Mouse (Mus musculus) lung, embryonic 14.5 days (tissue): ENCODE data around the gene Serpinc1. TPM values are rescaled to one million over a fixed set of nuclear protein-coding genes. Genes with fewer than 3 reads are reported as not detected.
A peak's percentile ranks its signal among the peaks of the same experiment; 100 is the strongest.

Experiments
- ATAC-seq: fragments of 200-750 bp; cut with Nextera tagmentation; 2 replicates; pipeline ENCODE4 v1.8.0; 2017; ENCODE audit warnings: mild to moderate bottlenecking, moderate TSS enrichment, moderate library complexity; ENCODE audit not compliant: insufficient read depth
- DNase-seq: peaks from one replicate; pipeline ENCODE4 v3.0.0-alpha.2; 2015
- H3K27ac ChIP-seq: fragments of 300-500 bp; sonication (generic); 2 replicates; pipeline ENCODE4 v1.5.1; 2014; ENCODE audit warnings: low read depth, mild to moderate bottlenecking, moderate library complexity
- H3K27me3 ChIP-seq: fragments of 300-500 bp; sonication (generic); 2 replicates; pipeline ENCODE4 v1.6.1; 2014; ENCODE audit warnings: low read length, control low read depth; ENCODE audit not compliant: insufficient read depth
- H3K36me3 ChIP-seq: fragments of 300-500 bp; sonication (generic); 2 replicates; pipeline ENCODE4 v1.6.1; 2014; ENCODE audit warnings: control low read depth; ENCODE audit not compliant: insufficient read depth
- H3K4me1 ChIP-seq: fragments of 300-500 bp; sonication (generic); 2 replicates; pipeline ENCODE4 v1.6.1; 2014; ENCODE audit warnings: antibody characterized with exemption, control low read depth; ENCODE audit not compliant: insufficient read depth
- H3K4me2 ChIP-seq: fragments of 300-500 bp; sonication (generic); 2 replicates; pipeline ENCODE4 v1.6.1; 2014; ENCODE audit warnings: mild to moderate bottlenecking
- H3K4me3 ChIP-seq: fragments of 300-500 bp; sonication (generic); 2 replicates; pipeline ENCODE4 v1.5.1; 2014; ENCODE audit warnings: low read depth, low read length
- H3K9ac ChIP-seq: fragments of 300-500 bp; sonication (generic); 2 replicates; pipeline ENCODE4 v1.6.1; 2014
- H3K9me3 ChIP-seq: fragments of 300-500 bp; sonication (generic); 2 replicates; pipeline ENCODE4 v1.6.1; 2016; ENCODE audit warnings: low read depth, low read length, control low read depth
- CTCF ChIP-seq: IDR thresholded peaks from 2 replicates; pipeline ENCODE4 v1.5.1; 2016; ENCODE audit warnings: antibody characterized with exemption, low read depth
- WGBS: fragments of 180-500 bp; shearing (Covaris S2); extraction: QIAGEN DNeasy Blood & Tissue Kit; methylation state at CpG from one replicate; pipeline ENCODE4 v1.1.7; 2014; 5-methylcytosine and 5-hydroxymethylcytosine counted together
- polyA plus RNA-seq: library from polyadenylated mRNA; unstranded; fragments of >200 nt; fragmentation: Nextera tagmentation; extraction: Ambion mirVana; gene quantifications from 2 replicates; pipeline ENCODE4 v1.2.1, GENCODE M21; 2014

Gene Serpinc1
- 1.3 and 1.6 TPM in 2 replicates for polyA plus RNA-seq

DNA sequence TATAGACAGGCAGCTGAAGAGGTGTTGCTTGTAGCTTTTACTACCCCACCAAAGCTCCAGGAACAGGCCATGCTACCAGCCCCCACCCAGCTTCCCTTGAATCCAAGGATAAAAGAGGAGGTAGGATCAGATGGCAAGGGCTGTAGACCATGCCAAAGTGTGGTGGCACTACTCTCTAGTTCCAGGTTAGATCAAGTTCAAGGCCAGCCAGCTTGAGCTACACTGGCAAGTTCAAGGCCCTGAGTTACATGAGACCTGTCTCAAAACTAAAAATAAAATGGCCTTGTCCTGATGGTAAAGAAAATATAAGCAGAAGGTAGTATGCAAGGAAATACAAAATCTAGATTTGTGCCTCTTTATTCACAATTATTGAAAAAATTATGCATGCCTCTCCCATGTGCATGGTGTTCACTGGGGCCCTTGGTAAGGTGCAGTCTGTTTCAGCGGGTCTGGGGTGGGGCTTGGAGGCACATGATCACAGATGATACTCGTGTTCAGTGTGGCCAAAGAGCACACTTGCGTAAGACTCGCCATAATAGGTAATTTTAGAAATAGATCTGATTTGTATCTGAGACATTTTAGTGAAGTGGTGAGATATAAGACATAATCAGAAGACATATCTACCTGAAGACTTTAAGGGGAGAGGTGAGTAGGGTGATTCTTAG, at the start of gene Serpinc1:
Gene Serpinc1 (plus strand): TSS at position 515 of the 665 bp plus-strand sequence.
- Histone ChIP-seq H3K4me1 (no peaks in the 10 kb centered on the region), H3K27ac (no peak within 1 kb of the TSS), H3K9me3 (no peaks in the 10 kb centered on the region), H3K36me3 (peaks cover 6% of the 10 kb centered on the region; the same call in 1 of the 2 replicates), H3K27me3 (no peaks in the 10 kb centered on the region), H3K9ac (no peak within 1 kb of the TSS), H3K4me3 (no peak within 1 kb of the TSS), H3K4me2 (no peak within 1 kb of the TSS)
- ATAC-seq (no peak), DNase-seq (no peak)
- no peak for TF ChIP-seq CTCF
- WGBS: 84% methylated on average over 4 of the region's 4 CpGs

GRCm38 (mm10) chr1:160931320-160931719, 47.1 kb upstream of the Serpinc1 start:
- Histone ChIP-seq H3K4me2 (no peak overlapping the region), H3K4me1 (no peaks in the 10 kb centered on the region), H3K9me3 (no peaks in the 10 kb centered on the region), H3K9ac (no peak overlapping the region), H3K4me3 (no peak overlapping the region), H3K27ac (no peak overlapping the region), H3K27me3 (no peaks in the 10 kb centered on the region), H3K36me3 (peaks cover 27% of the 10 kb centered on the region)
- TF ChIP-seq CTCF: no peak
- no peak for ATAC-seq
- DNase-seq: no peak

DNA sequence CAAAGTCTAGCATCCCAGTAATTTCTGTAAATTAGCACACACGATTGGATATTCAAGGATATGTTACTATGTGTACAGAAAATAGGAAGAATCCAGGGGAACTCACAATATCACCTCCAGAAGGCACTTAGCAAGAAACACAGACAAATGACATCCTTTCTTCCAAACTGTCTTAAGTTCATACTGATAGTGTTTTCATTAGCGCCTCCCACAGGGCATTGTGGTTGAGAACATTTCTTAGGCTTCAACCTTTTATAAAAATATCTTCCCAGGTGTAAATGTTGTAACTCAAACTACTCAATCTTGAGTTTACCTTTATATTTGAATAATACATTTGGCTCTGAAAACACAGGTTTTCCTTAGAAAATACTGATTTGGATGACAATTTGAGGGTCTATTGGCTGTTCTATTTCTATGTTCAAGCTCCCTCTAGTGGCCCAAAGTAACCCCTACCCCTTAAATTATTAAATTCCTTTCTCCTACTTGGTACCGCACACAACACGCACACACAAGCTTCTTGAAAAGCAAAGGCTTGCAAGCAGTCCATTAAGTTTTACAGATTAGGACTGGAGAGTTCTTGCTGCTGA, 44.4 kb upstream of the Serpinc1 start:
- H3K4me3 ChIP-seq: no peak overlapping the region
- H3K27me3 ChIP-seq: no peaks in the 10 kb centered on the region
- no peaks in the 10 kb centered on the region for H3K4me1 ChIP-seq
- no peak overlapping the region for H3K9ac ChIP-seq
- H3K4me2 ChIP-seq: no peak overlapping the region
- 62% methylated on average over 4 of the region's 4 CpGs for WGBS
- no peaks in the 10 kb centered on the region for H3K9me3 ChIP-seq
- peak; percentile 67 for TF ChIP-seq CTCF
- H3K27ac ChIP-seq: no peak overlapping the region
- peak; percentile 68; the same call in 1 of the 2 replicates for ATAC-seq
- DNase-seq: peak; percentile 79
- H3K36me3 ChIP-seq: peaks cover 47% of the 10 kb centered on the region

- ATAC-seq (peak; percentile 47; the same call in 1 of the 2 replicates), DNase-seq (peak; percentile 38)
- H3K36me3 ChIP-seq: peaks cover 53% of the 10 kb centered on the region
- peak; percentile 36 for TF ChIP-seq CTCF
- no peaks in the 10 kb centered on the region for H3K4me1 ChIP-seq
- H3K27ac ChIP-seq: no peak overlapping the region
- WGBS: 93% methylated on average over 6 of the region's 6 CpGs
- H3K9ac ChIP-seq: no peak overlapping the region
- no peak overlapping the region for H3K4me2 ChIP-seq
- H3K9me3 ChIP-seq: no peaks in the 10 kb centered on the region
- no peak overlapping the region for H3K4me3 ChIP-seq
- H3K27me3 ChIP-seq: no peaks in the 10 kb centered on the region
Measured at GRCm38 (mm10) chr1:160935551-160935950, 42.8 kb upstream of the Serpinc1 start.

DNA sequence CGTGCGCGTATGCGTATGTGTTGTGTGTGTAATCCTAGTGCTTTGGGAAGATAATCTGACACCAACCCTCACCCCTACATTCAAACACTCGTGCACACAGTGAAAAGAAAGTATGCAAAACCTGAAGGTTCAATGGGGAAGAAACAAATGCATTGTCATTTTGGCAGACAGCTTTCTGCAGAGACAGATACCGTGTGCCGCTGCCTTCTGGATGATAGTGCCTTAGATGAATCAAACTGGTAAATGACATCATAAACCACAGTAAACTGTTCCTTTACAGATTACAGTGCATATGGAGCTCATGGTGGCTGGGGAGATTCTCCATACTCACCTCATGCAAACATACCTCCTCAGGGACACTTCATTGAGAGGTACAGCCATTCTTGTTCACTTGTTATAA, 15.2 kb upstream of the Serpinc1 start:
- 89% methylated on average over 7 of the region's 7 CpGs for WGBS
- H3K27ac ChIP-seq: no peak overlapping the region
- no peak overlapping the region for H3K4me2 ChIP-seq

DNA sequence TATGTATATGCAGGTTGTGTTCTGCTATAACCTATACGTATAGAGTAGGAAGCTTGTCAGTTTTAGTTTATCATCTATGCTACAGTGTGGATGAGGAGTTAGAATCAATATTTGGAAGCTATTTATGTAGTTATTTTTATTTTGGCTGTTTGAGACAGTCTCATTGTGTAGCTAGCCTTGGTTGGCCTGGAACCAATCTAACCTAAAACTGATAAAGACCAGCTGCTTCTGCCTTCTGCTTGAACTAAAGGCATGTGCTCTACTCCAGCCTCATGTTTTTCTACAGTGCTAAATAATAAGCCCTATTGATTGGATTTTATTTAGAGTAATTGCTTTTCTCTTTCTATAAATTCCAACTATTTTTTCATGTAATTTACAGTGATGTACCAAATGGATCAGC, 11.1 kb upstream of the Serpinc1 start:
- WGBS: 71% methylated on average over 1 of the region's 1 CpGs
- peak; percentile 37 for DNase-seq
- Histone ChIP-seq H3K4me1 (no peaks in the 10 kb centered on the region), H3K9me3 (no peaks in the 10 kb centered on the region), H3K27me3 (no peaks in the 10 kb centered on the region), H3K27ac (no peak overlapping the region), H3K36me3 (peaks cover 80% of the 10 kb centered on the region), H3K4me2 (no peak overlapping the region), H3K4me3 (no peak overlapping the region), H3K9ac (no peak overlapping the region)
- no peak for ATAC-seq
- no peak for TF ChIP-seq CTCF

More for the DNA sequence above, 15.2 kb upstream of the Serpinc1 start:
- no peak for TF ChIP-seq CTCF
- Histone ChIP-seq H3K9me3 (no peaks in the 10 kb centered on the region), H3K4me3 (no peak overlapping the region), H3K36me3 (peaks cover 80% of the 10 kb centered on the region), H3K9ac (no peak overlapping the region), H3K27me3 (no peaks in the 10 kb centered on the region), H3K4me1 (no peaks in the 10 kb centered on the region)
- no peak for ATAC-seq
- no peak for DNase-seq

- Histone ChIP-seq H3K9me3 (no peaks in the 10 kb centered on the region), H3K4me3 (no peak overlapping the region), H3K9ac (no peak overlapping the region), H3K4me1 (no peaks in the 10 kb centered on the region), H3K4me2 (no peak overlapping the region), H3K36me3 (peaks cover 74% of the 10 kb centered on the region), H3K27ac (no peak overlapping the region), H3K27me3 (no peaks in the 10 kb centered on the region)
- TF ChIP-seq CTCF: no peak
- ATAC-seq: no peak
- no peak for DNase-seq
- 86% methylated on average over 5 of the region's 5 CpGs for WGBS
Measured at GRCm38 (mm10) chr1:160968643-160969042, 9.7 kb upstream of the Serpinc1 start.
